Mouse (Mus musculus) G1E (cell line): ENCODE measurements around the gene Papss2.

Experiments
- CTCF ChIP-seq: IDR thresholded peaks from 2 replicates; pipeline ENCODE4 v1.5.1; 2012; ENCODE audit warnings: low read depth, low read length, inconsistent platforms, mixed read lengths
- POLR2AphosphoS5 ChIP-seq: IDR thresholded peaks from 2 replicates; pipeline ENCODE4 v1.6.1; 2012; ENCODE audit warnings: low read depth, low read length, inconsistent platforms; ENCODE audit not compliant: insufficient replicate concordance

DNA sequence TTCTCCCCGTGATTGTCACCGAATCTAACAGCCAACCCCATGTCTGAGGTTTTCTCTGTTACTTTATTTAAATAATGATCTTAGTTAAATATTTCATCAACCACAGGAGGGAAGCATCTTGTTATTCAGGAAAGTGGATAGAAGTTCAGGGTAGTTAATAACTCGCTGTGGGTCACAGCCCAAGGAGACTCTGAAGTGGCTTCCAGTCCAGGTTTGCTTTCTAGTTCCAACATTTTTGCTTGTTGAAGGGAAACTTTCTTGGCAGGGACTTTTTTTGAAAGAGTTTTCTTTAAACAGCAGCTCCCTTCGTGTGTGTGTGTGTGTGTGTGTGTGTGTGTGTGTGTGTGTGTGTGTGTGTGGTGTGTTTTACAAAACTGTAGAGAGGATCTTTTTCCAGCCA, 32.0 kb downstream of the Papss2 start:
- no peak for TF ChIP-seq CTCF
- no peak for TF ChIP-seq POLR2AphosphoS5
